Mouse (Mus musculus) midbrain, embryonic 11.5 days (tissue): Measurements from ENCODE around the gene Chkb. TPM values are rescaled to one million over a fixed set of nuclear protein-coding genes. Genes with fewer than 3 reads are reported as not detected.

ENCODE experiments used
- ATAC-seq: fragments of 200-750 bp; cut with Nextera tagmentation; 2 replicates; pipeline ENCODE4 v1.8.0; 2017; ENCODE audit warnings: moderate TSS enrichment, moderate library complexity; ENCODE audit not compliant: low FRiP score
- DNase-seq: peaks from one replicate; pipeline ENCODE4 v3.0.0; 2015; ENCODE audit warnings: low spot score; ENCODE audit errors: missing footprints
- H3K27ac ChIP-seq: fragments of 300-500 bp; sonication (generic); 2 replicates; pipeline ENCODE4 v1.5.1; 2014; ENCODE audit warnings: low read depth, low read length
- H3K27me3 ChIP-seq: fragments of 300-500 bp; sonication (generic); 2 replicates; pipeline ENCODE4 v1.6.1; 2014; ENCODE audit warnings: mild to moderate bottlenecking, low read length, moderate library complexity, mixed read lengths; ENCODE audit not compliant: control insufficient read depth, insufficient read depth
- H3K36me3 ChIP-seq: fragments of 300-500 bp; sonication (generic); 2 replicates; pipeline ENCODE4 v1.6.1; 2014; ENCODE audit warnings: mild to moderate bottlenecking, low read length, moderate library complexity, mixed read lengths; ENCODE audit not compliant: control insufficient read depth, insufficient read depth
- H3K4me1 ChIP-seq: fragments of 300-500 bp; sonication (generic); 2 replicates; pipeline ENCODE4 v1.6.1; 2014; ENCODE audit warnings: low read length; ENCODE audit not compliant: control insufficient read depth, insufficient read depth
- H3K4me2 ChIP-seq: fragments of 300-500 bp; sonication (generic); 2 replicates; pipeline ENCODE4 v1.6.1; 2014; ENCODE audit warnings: mild to moderate bottlenecking, moderate library complexity
- H3K4me3 ChIP-seq: fragments of 300-500 bp; sonication (generic); 2 replicates; pipeline ENCODE4 v1.5.1; 2014; ENCODE audit warnings: low read depth, low read length
- H3K9ac ChIP-seq: fragments of 300-500 bp; sonication (generic); 2 replicates; pipeline ENCODE4 v1.6.1; 2014; ENCODE audit warnings: low read length
- H3K9me3 ChIP-seq: fragments of 300-500 bp; sonication (generic); 2 replicates; pipeline ENCODE4 v1.6.1; 2016; ENCODE audit warnings: low read length; ENCODE audit not compliant: control insufficient read depth
- whole genome bisulfite sequencing: fragments of 180-500 bp; shearing (Covaris S2); extraction: QIAGEN DNeasy Blood & Tissue Kit; methylation state at CpG from one replicate; pipeline ENCODE4 v1.1.7; 2014; 5-methylcytosine and 5-hydroxymethylcytosine counted together
- polyA plus RNA-seq: library from polyadenylated mRNA; unstranded; fragments of >200 nt; fragmentation: Nextera tagmentation; extraction: Ambion mirVana; gene quantifications from 2 replicates; pipeline ENCODE4 v1.2.1, GENCODE M21; 2014

Chkb gene
- polyA plus RNA-seq, 1 experiment from 2014 or later: 49.6 TPM

DNA sequence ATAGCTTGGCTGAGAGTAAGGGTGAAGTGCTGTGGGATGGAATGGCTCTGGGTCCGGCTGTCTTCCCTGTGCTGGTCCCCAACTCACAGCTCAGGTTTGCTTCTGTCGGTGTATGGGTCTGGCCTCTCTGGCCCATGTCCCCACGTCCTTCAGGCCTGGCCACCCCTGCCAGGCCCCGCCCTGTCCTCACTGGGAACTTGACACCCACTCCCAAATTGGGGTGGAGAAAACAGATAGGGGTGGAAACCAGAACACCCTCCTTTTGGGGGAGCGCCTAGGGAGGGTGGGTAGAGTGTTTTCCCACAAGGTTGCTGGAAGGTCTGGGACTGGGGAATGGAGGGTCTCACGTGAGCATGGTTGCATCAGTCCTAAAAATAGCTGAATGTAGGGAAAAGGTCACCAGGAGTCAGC, 4.0 kb downstream of the Chkb start, which contains the start of gene Cpt1b:
Gene Cpt1b (minus strand): TSS at position 153 of the 411 bp plus-strand sequence.
- 33% methylated on average over 6 of the region's 6 CpGs for WGBS

GRCm38 (mm10) chr15:89424621-89425020, 5.1 kb downstream of the Chkb start:
- H3K4me2 ChIP-seq: no peak overlapping the region
- H3K27ac ChIP-seq: no peak overlapping the region
- H3K27me3 ChIP-seq: no peaks in the 10 kb centered on the region
- no peaks in the 10 kb centered on the region for H3K9me3 ChIP-seq
- ATAC-seq (no peak), DNase-seq (no peak)
- 86% methylated on average over 8 of the region's 8 CpGs for WGBS
- no peak overlapping the region for H3K9ac ChIP-seq
- H3K4me1 ChIP-seq: peaks cover 6% of the 10 kb centered on the region
- no peak overlapping the region for H3K4me3 ChIP-seq
- H3K36me3 ChIP-seq: peaks cover 7% of the 10 kb centered on the region; the same call in 1 of the 2 replicates

More for the DNA sequence above, 4.0 kb downstream of the Chkb start, which contains the start of gene Cpt1b:
- no peak for ATAC-seq
- Histone ChIP-seq H3K9ac (no peak within 1 kb of the TSS), H3K9me3 (no peaks in the 10 kb centered on the region), H3K4me3 (no peak within 1 kb of the TSS), H3K27me3 (no peaks in the 10 kb centered on the region), H3K4me1 (peaks cover 10% of the 10 kb centered on the region), H3K4me2 (no peak within 1 kb of the TSS), H3K27ac (no peak within 1 kb of the TSS), H3K36me3 (peaks cover 4% of the 10 kb centered on the region; the same call in 1 of the 2 replicates)
- DNase-seq: no peak

DNA sequence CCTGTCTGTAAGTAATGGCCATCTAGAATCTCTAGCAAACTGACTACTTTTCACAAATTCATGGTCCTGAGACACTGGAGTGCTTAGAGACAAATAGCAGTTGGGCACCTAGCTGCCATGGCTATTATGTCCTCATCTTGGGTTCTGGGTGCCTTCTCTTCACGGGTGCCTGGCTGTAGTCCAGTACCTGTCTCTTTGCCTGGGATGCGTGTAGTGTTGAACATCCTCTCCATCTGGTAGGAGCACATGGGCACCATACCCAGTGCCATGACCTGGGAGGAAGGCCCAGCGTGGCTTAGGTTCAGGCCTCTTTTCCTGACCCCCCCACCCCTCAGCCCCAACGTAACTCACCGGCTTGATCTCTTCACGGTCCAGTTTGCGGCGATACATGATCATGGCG, 7.8 kb downstream of the Chkb start:
- no peaks in the 10 kb centered on the region for H3K9me3 ChIP-seq
- H3K4me2 ChIP-seq: no peak overlapping the region
- peaks cover 7% of the 10 kb centered on the region; the same call in 1 of the 2 replicates for H3K36me3 ChIP-seq
- no peak overlapping the region for H3K27ac ChIP-seq
- H3K27me3 ChIP-seq: no peaks in the 10 kb centered on the region
- no peak overlapping the region for H3K4me3 ChIP-seq
- 93% methylated on average over 9 of the region's 9 CpGs for WGBS
- ATAC-seq (no peak), DNase-seq (no peak)
- H3K9ac ChIP-seq: no peak overlapping the region
- no peaks in the 10 kb centered on the region for H3K4me1 ChIP-seq

DNA sequence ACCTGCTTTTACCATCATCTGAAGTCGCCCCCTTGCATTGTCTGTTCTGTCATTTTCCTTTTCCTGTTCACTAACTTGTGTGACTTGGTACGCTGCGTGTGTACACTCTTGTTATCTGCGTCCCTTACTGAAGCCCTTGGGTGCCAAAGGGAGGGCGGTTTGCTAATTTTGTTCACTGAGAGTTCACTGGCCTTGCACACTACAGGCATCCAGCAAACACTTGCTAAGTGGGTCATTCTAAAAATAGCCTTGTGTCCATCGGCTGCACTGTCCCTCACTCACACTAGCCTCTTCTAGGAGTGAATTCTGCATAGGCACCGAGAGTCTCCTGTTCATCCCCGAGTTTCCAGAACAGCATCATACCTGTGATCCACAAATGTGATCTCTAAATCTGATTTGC, 14.4 kb downstream of the Chkb start:
- no peaks in the 10 kb centered on the region for H3K9me3 ChIP-seq
- H3K36me3 ChIP-seq: peaks cover under 1% of the 10 kb centered on the region; the same call in 1 of the 2 replicates
- ATAC-seq (no peak), DNase-seq (peak; percentile 47)
- no peak overlapping the region for H3K4me3 ChIP-seq
- no peak overlapping the region for H3K9ac ChIP-seq
- H3K27me3 ChIP-seq: no peaks in the 10 kb centered on the region
- H3K4me2 ChIP-seq: no peak overlapping the region
- H3K4me1 ChIP-seq: no peaks in the 10 kb centered on the region
- 92% methylated on average over 8 of the region's 8 CpGs for WGBS
- no peak overlapping the region for H3K27ac ChIP-seq

DNA sequence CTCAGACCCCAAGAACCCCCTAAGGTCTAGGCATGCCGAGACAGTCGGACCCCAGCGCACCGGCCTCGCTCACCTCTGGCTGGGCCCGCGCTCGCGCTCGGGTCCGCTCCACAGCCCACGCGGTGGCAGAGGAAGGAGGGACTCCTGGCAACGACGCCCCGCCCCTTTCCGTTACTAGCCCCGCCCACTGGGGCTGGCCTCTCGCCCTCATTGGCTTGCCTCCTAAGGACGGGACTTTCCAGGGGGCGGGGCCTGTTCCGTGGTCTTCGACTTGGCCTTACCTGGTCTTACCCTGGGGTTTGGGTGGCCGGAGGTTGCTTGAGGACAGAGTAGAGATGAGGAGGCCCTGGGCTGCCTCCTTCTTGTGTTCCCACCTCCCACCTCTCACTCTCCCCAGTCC, 19.6 kb downstream of the Chkb start, which contains the start of gene Syce3:
Gene Syce3 (minus strand): TSS at position 386 of the 400 bp plus-strand sequence.
- ATAC-seq (no peak), DNase-seq (peak; percentile 49)
- Histone ChIP-seq H3K4me3 (no peak within 1 kb of the TSS), H3K4me1 (no peaks in the 10 kb centered on the region), H3K36me3 (no peaks in the 10 kb centered on the region), H3K27ac (no peak within 1 kb of the TSS), H3K4me2 (no peak within 1 kb of the TSS), H3K9me3 (no peaks in the 10 kb centered on the region), H3K27me3 (no peaks in the 10 kb centered on the region), H3K9ac (no peak within 1 kb of the TSS)
- 83% methylated on average over 16 of the region's 24 CpGs for WGBS

DNA sequence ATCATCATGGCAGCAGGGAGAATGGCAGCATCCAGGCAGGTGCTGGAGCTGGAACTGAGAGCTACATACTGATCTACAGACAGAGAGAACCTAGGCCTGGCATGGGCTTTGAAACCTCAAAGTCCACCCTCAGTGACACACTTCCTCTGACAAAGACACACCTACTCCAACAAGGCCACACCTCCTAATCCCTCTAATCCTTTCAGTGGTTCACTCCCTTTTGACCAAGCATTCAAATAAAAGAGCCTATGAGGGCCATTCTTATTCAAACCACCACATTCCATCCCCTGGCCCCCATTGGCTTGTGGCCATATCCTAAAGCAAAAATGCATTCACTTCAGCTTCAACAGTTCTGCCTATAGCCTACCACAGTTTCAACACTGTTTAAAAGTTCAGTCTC, 23.0 kb downstream of the Chkb start:
- H3K27me3 ChIP-seq: no peaks in the 10 kb centered on the region
- H3K4me1 ChIP-seq: no peaks in the 10 kb centered on the region
- no peaks in the 10 kb centered on the region for H3K36me3 ChIP-seq
- no peaks in the 10 kb centered on the region for H3K9me3 ChIP-seq
- peak; percentile 21 for DNase-seq
- no peak overlapping the region for H3K27ac ChIP-seq
- H3K9ac ChIP-seq: no peak overlapping the region
- no peak overlapping the region for H3K4me2 ChIP-seq
- no peak for ATAC-seq
- H3K4me3 ChIP-seq: no peak overlapping the region

- Histone ChIP-seq H3K4me1 (no peaks in the 10 kb centered on the region), H3K4me2 (no peak overlapping the region), H3K36me3 (no peaks in the 10 kb centered on the region), H3K27ac (no peak overlapping the region), H3K27me3 (no peaks in the 10 kb centered on the region), H3K9ac (no peak overlapping the region), H3K4me3 (no peak overlapping the region), H3K9me3 (no peaks in the 10 kb centered on the region)
- DNase-seq (peak; percentile 54), ATAC-seq (no peak)
- WGBS: 85% methylated on average over 10 of the region's 10 CpGs
These were observed 24.7 kb downstream of the Chkb start for GRCm38 (mm10) chr15:89404831-89405623.

- 89% methylated on average over 1 of the region's 1 CpGs for WGBS
- Histone ChIP-seq H3K36me3 (no peaks in the 10 kb centered on the region), H3K27ac (no peak overlapping the region), H3K4me3 (no peak overlapping the region), H3K9ac (no peak overlapping the region), H3K4me2 (no peak overlapping the region), H3K9me3 (no peaks in the 10 kb centered on the region), H3K4me1 (no peaks in the 10 kb centered on the region), H3K27me3 (no peaks in the 10 kb centered on the region)
- DNase-seq: peak; percentile 6
- no peak for ATAC-seq
These were observed 27.2 kb downstream of the Chkb start for GRCm38 (mm10) chr15:89402471-89402870.

GRCm38 (mm10) chr15:89399716-89400115, 30.0 kb downstream of the Chkb start:
- no peak for ATAC-seq
- 58% methylated on average over 1 of the region's 1 CpGs for WGBS

More at GRCm38 (mm10) chr15:89399716-89400115, 30.0 kb downstream of the Chkb start:
- H3K36me3 ChIP-seq: no peaks in the 10 kb centered on the region
- no peak for DNase-seq
- H3K27me3 ChIP-seq: no peaks in the 10 kb centered on the region
- no peak overlapping the region for H3K4me3 ChIP-seq
- no peak overlapping the region for H3K4me2 ChIP-seq
- no peak overlapping the region for H3K27ac ChIP-seq
- H3K4me1 ChIP-seq: no peaks in the 10 kb centered on the region
- no peaks in the 10 kb centered on the region for H3K9me3 ChIP-seq
- H3K9ac ChIP-seq: no peak overlapping the region
